Mouse (Mus musculus): ENCODE measurements around the gene Acer1.
"Not testable (repeated sequence)": the region's sequence is repeated elsewhere in the genome, so short reads cannot be mapped to it uniquely, and the experiment has no call there.

Gene Acer1

GRCm38 (mm10) chr17:56952639-56953038, 29.3 kb downstream of the Acer1 start:
- DNase-seq (ENCODE audit: low read depth, low spot score): no peak

- peak; percentile 40 for DNase-seq (ENCODE audit: low read depth, low spot score)
These were observed 31.0 kb downstream of the Acer1 start for GRCm38 (mm10) chr17:56950915-56951314.

GRCm38 (mm10) chr17:56938751-56939150, 43.2 kb downstream of the Acer1 start:
- DNase-seq (ENCODE audit: low read depth, low spot score): no peak

GRCm38 (mm10) chr17:56936731-56937130, 45.2 kb downstream of the Acer1 start:
- DNase-seq (ENCODE audit: low read depth, low spot score): no peak

- peak; percentile 93 for DNase-seq (ENCODE audit: low read depth, low spot score)
These were observed 46.4 kb downstream of the Acer1 start, which contains the start of gene Mllt1 for GRCm38 (mm10) chr17:56935363-56936131. Mllt1 (minus strand) TSS chr17:56935415.

GRCm38 (mm10) chr17:56934545-56935330, 47.2 kb downstream of the Acer1 start:
- no peak for DNase-seq (ENCODE audit: low read depth, low spot score)

GRCm38 (mm10) chr17:56933395-56933794, 48.5 kb downstream of the Acer1 start:
- no peak for DNase-seq (ENCODE audit: low read depth, low spot score)

GRCm38 (mm10) chr17:56930026-56930425, 51.9 kb downstream of the Acer1 start:
- no peak for DNase-seq (ENCODE audit: low read depth, low spot score)

- DNase-seq (ENCODE audit: low read depth, low spot score): no peak
These were observed 52.4 kb downstream of the Acer1 start for GRCm38 (mm10) chr17:56929530-56929929.

GRCm38 (mm10) chr17:56929101-56929500, 52.8 kb downstream of the Acer1 start:
- DNase-seq (ENCODE audit: low read depth, low spot score): no peak

- no peak for DNase-seq (ENCODE audit: low read depth, low spot score)
These were observed 55.9 kb downstream of the Acer1 start for GRCm38 (mm10) chr17:56925998-56926397.

GRCm38 (mm10) chr17:56919725-56920124, 62.2 kb downstream of the Acer1 start:
- DNase-seq (ENCODE audit: low read depth, low spot score): no peak

- no peak for DNase-seq (ENCODE audit: low read depth, low spot score)
These were observed 64.8 kb downstream of the Acer1 start for GRCm38 (mm10) chr17:56917166-56917565.

GRCm38 (mm10) chr17:56913444-56913843, 68.5 kb downstream of the Acer1 start:
- DNase-seq (ENCODE audit: low read depth, low spot score): no peak

GRCm38 (mm10) chr17:56913023-56913422, 68.9 kb downstream of the Acer1 start:
- no peak for DNase-seq (ENCODE audit: low read depth, low spot score)

- not testable (repeated sequence) for DNase-seq (ENCODE audit: low read depth, low spot score)
These were observed 72.2 kb downstream of the Acer1 start for GRCm38 (mm10) chr17:56909764-56910163.

GRCm38 (mm10) chr17:56907887-56908286, 74.0 kb downstream of the Acer1 start:
- no peak for DNase-seq (ENCODE audit: low read depth, low spot score)

GRCm38 (mm10) chr17:56907096-56907495, 74.8 kb downstream of the Acer1 start:
- no peak for DNase-seq (ENCODE audit: low read depth, low spot score)

GRCm38 (mm10) chr17:56906166-56906565, 75.8 kb downstream of the Acer1 start:
- no peak for DNase-seq (ENCODE audit: low read depth, low spot score)
